Mouse (Mus musculus): ENCODE measurements around the gene Bfsp2. TPM values are rescaled to one million over a fixed set of nuclear protein-coding genes. Genes with fewer than 3 reads are reported as not detected.

Gene Bfsp2
- total RNA-seq, 2 experiments from 2014 or later = 0.35 to 0.71 TPM

- intact Hi-C loops (cut with DNase I) = loop anchor here (2.0 kb wide), 1 partner anchor 270 kb away; no protein-coding TSS in a partner anchor
- no peak for DNase-seq
These were observed 8.9 kb upstream of the Bfsp2 start for GRCm38 (mm10) chr9:103489096-103489495.

GRCm38 (mm10) chr9:103486262-103486661, 6.0 kb upstream of the Bfsp2 start:
- no peak for DNase-seq
- intact Hi-C loops (cut with DNase I) = no loop called here

DNA sequence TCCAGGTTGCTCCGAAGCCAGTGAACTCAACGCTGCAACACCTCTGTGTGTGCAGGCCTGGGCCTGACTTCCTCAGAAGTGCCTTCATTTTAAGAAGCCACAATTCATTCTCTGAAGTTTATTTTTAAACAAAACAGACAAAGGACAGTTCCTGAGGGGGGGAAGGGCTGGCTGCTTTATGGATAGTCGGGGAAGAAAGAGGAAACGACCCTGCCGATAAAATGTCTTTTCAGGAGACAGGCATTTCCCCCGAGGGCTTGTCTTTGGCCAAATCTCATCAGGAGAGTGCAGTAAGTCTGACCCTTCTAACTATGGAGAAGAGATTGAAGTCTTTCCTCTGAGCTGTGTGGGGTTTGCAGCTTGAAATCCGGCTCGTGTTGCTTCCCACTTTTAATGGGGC, 5.4 kb upstream of the Bfsp2 start:
- DNase-seq = no peak
- intact Hi-C loops (cut with DNase I) = no loop called here

DNA sequence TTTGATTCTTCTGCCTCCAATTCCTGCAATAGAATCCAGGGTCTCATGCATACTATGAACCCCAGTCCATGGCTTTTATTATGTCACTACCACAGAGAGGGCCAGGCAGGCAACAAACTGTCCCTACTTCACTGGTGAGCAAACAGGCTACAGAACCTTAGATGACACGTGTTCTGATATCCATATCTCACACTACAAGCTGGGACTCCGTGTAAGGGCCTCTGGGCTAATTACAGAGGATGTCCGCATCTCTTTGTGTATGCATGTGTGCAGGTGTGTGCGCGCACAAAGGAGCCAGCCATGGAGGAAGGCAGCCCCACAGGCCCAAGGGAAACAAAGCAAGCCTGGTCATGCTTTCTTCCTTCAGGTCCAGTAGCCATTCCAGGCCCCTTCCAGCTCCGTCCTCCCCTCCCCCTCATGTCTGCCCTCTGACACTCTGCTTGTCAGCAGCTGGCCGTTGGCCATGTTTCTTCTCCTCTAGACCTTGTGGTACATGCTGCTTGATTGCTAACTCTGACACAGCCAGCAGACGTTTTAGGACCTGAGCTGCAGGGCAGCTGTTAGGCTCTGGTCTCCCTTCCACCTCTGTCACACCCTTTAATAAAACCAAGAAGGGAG, 492 bp upstream of the Bfsp2 start:
- intact Hi-C loops (cut with DNase I) = no loop called here
- no peak for DNase-seq

GRCm38 (mm10) chr9:103475414-103475813, 4.8 kb downstream of the Bfsp2 start:
- intact Hi-C loops (cut with DNase I) = no loop called here

GRCm38 (mm10) chr9:103473915-103474688, 6.1 kb downstream of the Bfsp2 start:
- no peak for DNase-seq
- intact Hi-C loops (cut with DNase I) = no loop called here

More at GRCm38 (mm10) chr9:103475414-103475813, 4.8 kb downstream of the Bfsp2 start:
- no peak for DNase-seq

DNA sequence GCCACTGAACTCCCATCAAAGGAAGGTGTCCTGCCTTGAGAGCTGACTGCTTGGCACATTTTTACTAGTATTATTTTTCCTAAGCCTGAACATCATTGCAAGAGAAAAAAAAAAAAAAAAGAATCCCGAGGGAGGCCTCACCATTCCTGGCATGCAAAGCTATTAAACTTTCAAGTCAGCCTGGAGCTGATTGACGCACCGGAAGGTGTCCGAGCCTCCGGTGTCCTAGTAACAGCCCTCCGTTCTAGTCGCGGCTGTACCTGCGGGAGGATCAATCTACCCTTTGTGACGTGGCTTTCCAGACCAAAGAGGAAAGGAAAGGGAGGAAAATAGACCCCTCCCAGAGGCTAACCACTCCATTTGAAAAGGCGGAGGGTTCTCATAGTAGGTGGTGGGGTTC, 8.4 kb downstream of the Bfsp2 start:
- DNase-seq = no peak
- intact Hi-C loops (cut with DNase I) = no loop called here

GRCm38 (mm10) chr9:103469516-103469915, 10.7 kb downstream of the Bfsp2 start:
- DNase-seq = no peak
- intact Hi-C loops (cut with DNase I) = loop anchor here (10.0 kb wide), 1 partner anchor 255 kb away; no protein-coding TSS in a partner anchor

DNA sequence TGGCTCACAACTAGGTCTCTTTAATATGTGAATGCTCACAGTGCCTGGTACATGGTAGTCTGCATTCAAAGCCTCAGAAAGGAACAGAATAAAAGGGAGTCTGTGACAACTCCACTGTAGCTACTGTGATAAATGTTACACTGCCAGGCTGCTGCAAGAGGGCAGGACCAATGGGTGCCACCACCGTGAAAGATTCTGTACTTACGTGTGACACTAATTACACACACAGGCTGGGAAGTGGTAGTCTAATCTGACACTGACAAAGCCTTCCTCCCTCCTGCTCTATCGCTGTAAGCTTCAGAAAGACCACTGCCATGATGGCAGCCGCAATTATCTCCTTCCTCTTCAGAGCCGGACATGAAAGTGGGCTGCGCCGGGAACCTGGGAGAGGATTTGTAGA, 11.3 kb downstream of the Bfsp2 start:
- intact Hi-C loops (cut with DNase I) = loop anchor here (10.0 kb wide), 1 partner anchor 254 kb away; no protein-coding TSS in a partner anchor
- DNase-seq = no peak

- DNase-seq = no peak
- intact Hi-C loops (cut with DNase I) = loop anchor here (10.0 kb wide), 1 partner anchor 251 kb away; no protein-coding TSS in a partner anchor
These were observed 14.5 kb downstream of the Bfsp2 start for GRCm38 (mm10) chr9:103465711-103466220.

GRCm38 (mm10) chr9:103465293-103465692, 14.9 kb downstream of the Bfsp2 start:
- no peak for DNase-seq
- intact Hi-C loops (cut with DNase I) = loop anchor here (10.0 kb wide), 1 partner anchor 250 kb away; no protein-coding TSS in a partner anchor

DNA sequence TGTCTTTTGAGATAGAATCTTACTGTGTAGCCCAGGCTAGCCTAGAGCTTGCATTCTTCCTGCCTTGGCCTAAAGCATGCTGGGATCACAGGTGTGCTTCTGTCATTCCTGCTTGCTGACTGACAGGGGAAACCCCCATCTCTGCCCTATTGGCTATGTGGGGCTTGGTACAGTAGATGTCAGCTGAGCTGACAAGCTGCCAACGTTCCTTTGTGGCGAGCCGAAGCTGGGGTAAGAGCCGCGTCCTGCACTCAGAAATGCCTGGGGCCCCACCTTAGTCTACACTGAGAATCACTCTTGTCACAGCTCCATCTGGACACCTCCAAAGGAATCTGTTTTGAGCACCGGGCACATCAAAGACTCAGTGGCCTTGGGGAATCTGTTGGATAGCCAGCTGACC, 16.4 kb downstream of the Bfsp2 start:
- intact Hi-C loops (cut with DNase I) = loop anchor here (10.0 kb wide), 1 partner anchor 249 kb away; no protein-coding TSS in a partner anchor
- DNase-seq = no peak

DNA sequence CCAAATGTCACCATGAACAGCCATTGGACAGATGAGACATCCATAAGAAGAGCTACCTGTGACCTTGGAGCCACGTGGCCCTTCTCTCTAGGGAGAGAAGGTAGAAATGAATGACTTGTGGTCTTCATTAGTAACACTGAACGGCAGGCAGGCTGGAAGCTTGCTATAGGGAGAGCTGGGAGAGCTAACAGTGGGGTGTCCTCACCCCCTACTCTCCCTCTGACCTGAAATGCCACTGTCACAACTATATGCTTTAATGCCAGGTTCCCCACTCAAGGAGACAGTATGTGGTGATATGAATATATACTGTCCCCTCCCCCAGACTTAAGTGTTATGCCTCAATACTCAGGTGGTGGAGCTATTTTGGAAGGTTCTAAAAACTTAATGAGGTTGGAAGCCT, 20.4 kb downstream of the Bfsp2 start:
- DNase-seq = no peak
- intact Hi-C loops (cut with DNase I) = loop anchor here (10.0 kb wide), 1 partner anchor 245 kb away; no protein-coding TSS in a partner anchor

DNA sequence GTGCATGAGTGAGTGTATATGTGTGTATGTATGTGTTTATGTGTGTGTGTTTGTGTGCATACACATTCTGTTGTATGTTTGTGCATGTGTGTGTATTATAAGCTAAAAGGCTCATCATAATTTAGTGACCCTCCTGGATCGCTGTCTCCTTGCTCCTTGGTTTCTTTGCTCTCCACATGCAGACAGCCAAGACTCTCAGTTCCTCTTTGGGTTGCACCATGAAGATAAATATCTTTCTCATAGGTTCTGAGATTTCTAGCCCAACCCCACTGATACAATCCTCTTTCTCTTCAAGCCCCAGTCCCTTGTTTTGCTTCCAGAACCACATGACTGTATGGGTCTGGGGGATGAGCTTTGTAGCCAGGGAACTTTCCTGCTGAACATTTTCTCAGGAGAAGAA, 20.9 kb downstream of the Bfsp2 start:
- DNase-seq = no peak
- intact Hi-C loops (cut with DNase I) = no loop called here

- DNase-seq = no peak
- intact Hi-C loops (cut with DNase I) = no loop called here
These were observed 30.6 kb downstream of the Bfsp2 start for GRCm38 (mm10) chr9:103449651-103450050.

DNA sequence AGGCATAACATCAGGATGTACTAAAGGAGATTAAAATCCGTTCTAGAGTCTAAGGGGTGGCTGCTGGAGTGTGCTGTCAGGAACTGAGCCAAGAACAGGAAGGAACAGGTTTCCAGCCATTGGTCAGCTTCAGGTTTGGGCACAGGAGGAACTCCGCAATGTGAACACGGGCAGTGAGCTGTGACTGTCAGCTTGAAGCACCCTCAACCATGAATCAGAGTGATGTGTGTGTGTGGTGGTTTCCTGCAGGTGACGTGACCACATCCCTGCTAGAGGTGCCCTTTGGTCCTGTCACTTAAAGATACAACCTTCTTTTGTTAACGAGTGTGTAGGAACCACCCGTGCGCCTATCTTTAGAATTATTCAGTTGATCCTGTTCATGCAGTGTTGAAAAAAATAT, 31.1 kb downstream of the Bfsp2 start:
- intact Hi-C loops (cut with DNase I) = no loop called here

DNA sequence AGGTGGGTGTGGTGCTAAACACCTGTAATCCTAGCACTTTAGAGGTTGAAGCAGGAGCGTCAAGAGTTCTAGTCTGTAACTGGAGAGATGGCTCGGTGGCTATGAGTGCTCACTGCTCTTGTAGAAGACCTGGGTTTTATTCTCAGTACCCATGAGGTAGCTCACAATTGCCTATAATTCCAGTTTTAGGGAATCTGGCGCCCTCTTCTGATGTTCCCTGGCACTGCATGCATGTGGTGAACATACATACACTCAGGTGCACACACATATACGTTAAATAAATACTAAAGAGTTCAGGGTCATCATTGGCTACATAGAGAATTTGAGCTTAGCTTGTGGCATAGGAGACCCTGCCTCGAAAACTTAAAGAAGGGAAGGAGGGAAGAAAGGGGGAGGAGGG, 35.6 kb downstream of the Bfsp2 start:
- DNase-seq = no peak
- intact Hi-C loops (cut with DNase I) = no loop called here

More for the DNA sequence above, 31.1 kb downstream of the Bfsp2 start:
- no peak for DNase-seq

DNA sequence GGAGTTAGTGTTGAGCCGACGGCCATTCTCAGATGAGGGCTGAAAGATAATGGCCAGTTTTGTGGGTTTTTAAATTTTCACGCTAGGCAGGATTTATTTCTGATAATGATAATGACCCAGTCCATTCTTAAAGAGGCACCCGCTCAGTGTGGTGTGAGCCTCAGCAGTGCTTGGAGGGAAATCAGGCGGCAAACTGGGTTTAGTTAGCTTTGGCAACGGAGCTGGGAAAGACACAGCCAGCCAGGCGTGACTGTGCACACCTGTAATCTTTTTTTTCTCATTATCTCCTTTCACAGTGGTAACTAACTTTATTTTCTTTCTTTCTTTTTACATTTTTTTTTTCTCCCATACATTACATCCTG, 36.4 kb downstream of the Bfsp2 start:
- intact Hi-C loops (cut with DNase I) = no loop called here
- DNase-seq = no peak

GRCm38 (mm10) chr9:103443121-103443823, 36.9 kb downstream of the Bfsp2 start:
- no peak for DNase-seq
- intact Hi-C loops (cut with DNase I) = no loop called here

GRCm38 (mm10) chr9:103440597-103440996, 39.6 kb downstream of the Bfsp2 start:
- no peak for DNase-seq
- intact Hi-C loops (cut with DNase I) = no loop called here

DNA sequence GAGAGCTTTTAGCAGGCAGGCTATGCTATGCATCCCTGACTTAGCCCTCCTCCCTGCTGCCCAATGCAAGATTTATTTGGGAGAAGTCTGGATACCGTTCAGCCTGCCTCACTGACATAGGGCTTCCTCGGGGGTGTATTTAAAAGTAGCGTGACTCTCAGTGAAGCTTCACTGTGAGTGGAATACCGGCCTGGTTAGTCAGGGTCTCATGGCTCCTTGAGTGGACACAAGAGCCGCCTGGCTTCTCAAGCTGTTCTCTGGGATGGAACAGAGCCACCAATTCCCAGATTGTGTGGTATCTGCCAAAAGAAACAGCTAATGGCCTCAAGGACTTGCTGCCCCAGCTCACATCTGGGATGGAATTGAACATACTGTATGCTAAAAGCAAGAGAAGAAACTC, 43.1 kb downstream of the Bfsp2 start:
- DNase-seq = peak in 1 of 2 experiments; percentile 15
- intact Hi-C loops (cut with DNase I) = no loop called here
